Mouse (Mus musculus) heart, postnatal 36 days (tissue): ENCODE measurements at regions not wholly inside any gene's neighbourhood (a gene's known extent, or its start where the extent isn't known, plus 50 kb on each side); places are given as distances from the start of the nearest gene placed in this dataset.
A peak's percentile ranks its signal among the peaks of the same experiment; 100 is the strongest.

ENCODE experiments used
- DNase-seq, 2 experiments: peaks; one replicate each; pipeline ENCODE4 v3.0.0; 2021 to 2022
- intact Hi-C: fragments of 180-260 bp; cut with DNase I; formaldehyde crosslinking; loops from one replicate; pipeline ENCODE4 v1.15.1; 2025

- DNase-seq: no peak
- intact Hi-C loops: no loop called here
These were observed 296.4 kb upstream of the Tbx3 start for GRCm38 (mm10) chr5:119373774-119374700.

DNA sequence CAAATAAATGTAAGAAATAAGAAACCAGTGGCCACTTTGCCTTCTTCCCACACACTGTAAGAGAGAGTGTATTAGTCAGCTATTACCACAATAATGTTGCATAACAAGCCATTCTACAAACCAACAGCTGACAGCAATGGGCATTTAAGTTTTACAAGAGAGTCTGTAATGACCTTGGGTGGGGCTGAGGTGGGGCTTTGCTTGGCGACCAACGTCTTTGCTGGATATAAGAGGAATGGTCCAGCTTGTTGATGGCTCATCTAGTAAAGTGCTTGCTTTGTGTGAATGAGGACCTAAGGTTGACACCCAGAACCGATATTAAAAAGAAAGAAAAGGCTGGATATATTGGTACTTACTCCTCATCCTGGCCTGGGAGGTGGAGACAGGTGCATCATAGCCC, 295.6 kb upstream of the Tbx3 start:
- no peak for DNase-seq
- intact Hi-C loops: no loop called here

GRCm38 (mm10) chr5:119378261-119378660, 292.2 kb upstream of the Tbx3 start:
- intact Hi-C loops: no loop called here

DNA sequence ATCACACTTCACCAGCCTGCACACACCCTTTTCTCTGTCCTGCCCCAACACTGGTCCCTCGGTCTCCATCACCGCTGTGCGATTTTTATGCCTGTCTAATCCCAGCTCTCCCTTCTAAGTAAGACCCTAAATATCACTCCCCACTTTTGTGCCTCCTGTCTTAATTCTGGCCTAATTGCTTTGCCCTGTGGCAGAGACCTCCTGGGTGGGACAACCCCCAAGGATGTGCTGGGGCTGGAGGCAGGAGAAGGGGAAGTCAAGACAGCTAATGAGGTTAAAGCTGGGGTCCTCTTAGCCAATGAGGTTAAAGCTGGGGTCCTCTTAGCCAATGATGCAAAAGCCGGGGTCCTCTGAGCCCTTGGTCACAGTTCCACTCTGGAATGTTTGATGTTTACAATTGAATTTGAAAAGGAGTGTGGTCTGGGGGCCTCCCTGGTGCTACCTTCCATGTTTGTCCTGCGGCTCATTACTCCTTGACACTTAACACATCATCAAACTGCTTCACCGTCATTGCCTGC, 290.5 kb upstream of the Tbx3 start:
- no peak for DNase-seq
- intact Hi-C loops: no loop called here

More at GRCm38 (mm10) chr5:119378261-119378660, 292.2 kb upstream of the Tbx3 start:
- no peak for DNase-seq

DNA sequence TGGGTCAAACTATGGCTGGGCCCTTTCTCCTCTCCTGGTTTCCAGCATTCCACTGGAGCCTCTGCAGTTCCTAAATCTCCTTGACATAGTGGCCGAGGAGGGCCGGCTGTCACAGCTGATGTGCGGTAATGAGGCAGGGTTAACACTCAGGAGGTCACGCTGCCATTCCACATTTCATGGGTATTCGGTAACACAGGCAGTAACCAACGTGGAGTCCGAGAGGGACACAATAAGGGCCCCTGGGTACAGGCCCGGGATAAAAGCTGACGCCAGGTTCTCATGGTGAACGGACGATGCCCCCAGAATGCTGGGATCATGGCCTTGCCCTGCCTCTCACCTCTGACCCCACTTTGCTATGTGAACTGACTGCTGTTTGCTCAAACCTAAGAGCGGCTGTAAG, 289.0 kb upstream of the Tbx3 start:
- no peak for DNase-seq
- intact Hi-C loops: no loop called here

- DNase-seq: no peak
- intact Hi-C loops: no loop called here
These were observed 285.0 kb upstream of the Tbx3 start for GRCm38 (mm10) chr5:119385506-119385905.

DNA sequence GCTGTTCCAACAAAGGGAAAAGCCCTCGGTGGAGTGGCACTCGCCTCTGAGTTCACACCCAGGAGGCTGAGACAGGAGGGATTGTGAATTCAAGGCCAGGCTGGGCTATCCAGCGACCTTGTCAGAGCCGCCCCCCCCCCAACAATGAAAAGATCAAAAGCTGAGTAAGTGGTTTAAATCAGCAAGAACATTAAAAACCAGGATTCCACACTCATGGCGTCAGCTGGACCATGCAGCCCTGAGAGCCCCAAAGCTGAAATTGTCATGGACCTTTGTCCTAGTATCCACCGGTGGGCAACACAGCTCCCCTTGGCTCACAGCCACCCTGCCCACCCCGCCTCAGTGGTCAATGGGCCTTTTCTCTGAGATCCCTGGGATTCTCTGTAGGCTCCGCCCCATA, 283.6 kb upstream of the Tbx3 start:
- intact Hi-C loops: no loop called here

DNA sequence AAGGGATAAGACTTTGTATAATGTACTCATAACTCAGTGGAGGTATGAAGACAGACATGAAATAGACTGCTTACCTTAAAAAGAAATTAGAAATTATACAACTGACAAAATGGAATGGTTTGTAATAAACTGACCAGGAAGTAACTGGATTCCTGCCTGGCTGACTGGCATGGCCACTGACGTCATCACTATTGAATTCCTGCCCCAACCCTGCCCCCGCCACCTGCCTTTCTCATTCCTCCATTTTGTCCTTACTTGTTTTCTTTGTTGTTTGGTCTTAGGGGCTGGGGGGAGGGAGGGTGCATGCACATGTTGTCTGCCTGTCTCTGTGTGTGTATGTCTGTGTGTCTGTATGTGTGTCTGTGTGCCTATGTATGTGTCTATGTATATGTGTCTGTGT, 283.2 kb upstream of the Tbx3 start:
- intact Hi-C loops: no loop called here
- DNase-seq: no peak

More for the DNA sequence above, 283.6 kb upstream of the Tbx3 start:
- DNase-seq: no peak

- DNase-seq: no peak
- intact Hi-C loops: no loop called here
These were observed 281.6 kb upstream of the Tbx3 start for GRCm38 (mm10) chr5:119388841-119389240.

- DNase-seq: no peak
- intact Hi-C loops: no loop called here
These were observed 281.1 kb upstream of the Tbx3 start for GRCm38 (mm10) chr5:119389384-119389783.

DNA sequence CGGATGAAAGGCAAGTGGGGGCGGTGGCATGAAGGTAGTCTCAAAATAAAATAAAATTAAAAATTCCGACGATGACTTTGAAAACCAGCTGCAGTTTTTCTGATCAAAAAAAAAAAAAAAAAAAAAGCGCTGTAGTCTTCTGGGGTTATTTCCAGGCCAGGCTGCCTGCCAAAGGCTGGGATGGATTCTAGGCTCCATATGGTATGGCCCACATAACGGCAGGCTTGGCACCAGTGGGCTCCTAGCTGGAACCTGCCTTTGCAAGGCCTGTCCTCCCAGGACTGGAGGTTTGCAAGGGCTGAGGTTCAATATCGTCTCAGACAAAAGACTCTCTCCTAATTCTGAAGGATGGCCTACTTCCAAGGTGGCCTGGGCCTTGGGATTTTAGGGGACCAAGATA, 280.6 kb upstream of the Tbx3 start:
- intact Hi-C loops: no loop called here
- DNase-seq: no peak

GRCm38 (mm10) chr5:119398475-119398874, 272.0 kb upstream of the Tbx3 start:
- intact Hi-C loops: no loop called here
- DNase-seq: no peak

GRCm38 (mm10) chr5:119400223-119400935, 270.1 kb upstream of the Tbx3 start:
- intact Hi-C loops: loop anchor here (5.0 kb wide), 1 partner anchor 272 kb away; the partner anchor contains the start of gene Tbx3
- DNase-seq: no peak

- intact Hi-C loops: loop anchor here (5.0 kb wide), 1 partner anchor 270 kb away; the partner anchor contains the start of gene Tbx3
- DNase-seq: no peak
These were observed 268.6 kb upstream of the Tbx3 start for GRCm38 (mm10) chr5:119401915-119402314.

- intact Hi-C loops: loop anchor here (5.0 kb wide), 1 partner anchor 270 kb away; the partner anchor contains the start of gene Tbx3
- peak in 1 of 2 experiments; percentile 8 for DNase-seq
These were observed 267.8 kb upstream of the Tbx3 start for GRCm38 (mm10) chr5:119402651-119403050.

DNA sequence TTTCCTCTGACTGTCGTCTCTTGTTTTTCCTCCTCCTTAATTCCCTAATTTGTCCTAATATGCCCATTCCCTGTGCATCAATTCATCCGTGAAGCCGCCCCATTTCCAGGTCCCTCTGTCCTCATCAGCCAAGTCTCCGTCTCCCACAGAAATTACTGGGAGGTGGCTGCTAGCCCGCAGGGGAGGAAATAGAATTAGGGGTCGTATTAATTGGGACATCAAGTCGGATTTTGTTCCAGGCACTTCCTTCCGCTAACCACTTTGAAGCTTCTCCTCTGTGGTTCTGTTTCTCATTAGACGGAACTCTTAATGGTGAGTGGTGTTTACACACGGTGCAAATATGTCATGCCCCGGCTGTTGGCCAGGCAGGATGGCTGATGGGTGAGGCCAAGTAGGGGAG, 259.5 kb upstream of the Tbx3 start:
- no peak for DNase-seq
- intact Hi-C loops: no loop called here

- DNase-seq: no peak
- intact Hi-C loops: no loop called here
These were observed 254.6 kb upstream of the Tbx3 start for GRCm38 (mm10) chr5:119415835-119416234.

DNA sequence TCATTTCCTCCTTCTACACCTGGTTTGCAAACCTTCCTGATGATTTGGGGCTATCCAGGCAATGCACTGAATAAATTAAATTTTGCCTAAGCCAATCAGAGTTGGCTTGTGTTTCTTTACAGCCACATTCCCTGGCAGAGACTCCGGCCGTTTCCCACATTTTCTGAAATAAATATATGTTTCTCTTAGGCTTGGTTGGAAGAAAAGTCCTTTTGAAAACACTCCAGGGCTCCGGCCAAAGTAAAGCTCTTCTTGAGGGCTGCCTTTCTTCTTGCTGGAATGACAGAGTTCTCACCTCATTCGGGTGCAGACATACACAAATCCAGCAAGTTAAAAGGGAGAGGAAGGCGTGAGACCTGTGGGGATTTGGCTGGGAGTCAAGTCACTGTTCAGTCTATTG, 252.0 kb upstream of the Tbx3 start:
- no peak for DNase-seq
- intact Hi-C loops: no loop called here

DNA sequence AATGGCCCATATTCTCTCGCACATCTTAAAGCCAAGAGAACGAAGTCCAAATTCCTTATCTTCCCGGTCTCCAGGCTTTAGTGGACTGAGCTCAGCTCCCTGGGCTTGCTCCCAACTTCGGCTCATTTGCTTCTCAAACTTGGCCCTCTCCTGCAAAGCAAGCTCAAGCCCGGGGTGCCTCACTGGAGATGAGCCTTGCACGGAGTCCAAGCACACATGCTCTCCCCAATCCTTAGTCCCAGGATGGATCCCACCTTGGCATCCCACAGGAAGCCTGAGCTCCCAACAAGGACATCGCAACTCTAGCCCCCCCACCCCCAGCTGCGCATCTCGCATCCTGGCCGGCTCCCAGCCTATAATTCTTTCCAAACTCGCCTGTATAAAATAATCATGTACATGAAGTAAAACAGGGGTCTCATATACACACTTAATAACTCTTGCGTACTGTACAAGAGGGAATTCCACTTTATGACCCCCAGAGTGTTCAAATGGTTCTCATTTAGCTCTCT, 242.9 kb upstream of the Tbx3 start:
- peak; percentile 25 to 34 for DNase-seq
- intact Hi-C loops: no loop called here

- intact Hi-C loops: no loop called here
- DNase-seq: no peak
These were observed 239.2 kb upstream of the Tbx3 start for GRCm38 (mm10) chr5:119431271-119431756.

DNA sequence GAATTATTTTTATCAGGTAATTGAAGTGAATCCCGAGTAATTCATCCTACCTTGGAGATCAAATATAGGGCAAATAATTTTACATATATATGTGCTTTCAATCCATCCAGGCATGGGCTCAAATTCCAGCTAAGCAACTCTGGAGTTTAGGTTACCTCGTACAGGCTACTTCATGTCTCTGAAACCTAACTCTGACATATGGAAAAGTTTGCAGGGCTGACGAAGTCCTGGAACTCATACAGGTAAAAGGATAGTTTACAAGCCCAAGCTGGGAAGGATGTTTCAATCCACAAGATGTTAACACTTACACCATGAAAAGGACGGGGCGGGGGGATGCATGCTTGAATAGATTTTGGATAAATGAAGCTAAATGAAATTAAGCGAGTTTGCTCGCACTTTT, 235.9 kb upstream of the Tbx3 start:
- intact Hi-C loops: no loop called here
- DNase-seq: no peak
